Mouse (Mus musculus) kidney, postnatal 4 days (tissue): Measurements from ENCODE around the gene Trp63.

ENCODE experiments used
- DNase-seq, 2 experiments: peaks; one replicate each; pipeline ENCODE4 v3.0.0; 2021; ENCODE audit warnings: mixed read lengths in 2 of 2

Gene Trp63

DNA sequence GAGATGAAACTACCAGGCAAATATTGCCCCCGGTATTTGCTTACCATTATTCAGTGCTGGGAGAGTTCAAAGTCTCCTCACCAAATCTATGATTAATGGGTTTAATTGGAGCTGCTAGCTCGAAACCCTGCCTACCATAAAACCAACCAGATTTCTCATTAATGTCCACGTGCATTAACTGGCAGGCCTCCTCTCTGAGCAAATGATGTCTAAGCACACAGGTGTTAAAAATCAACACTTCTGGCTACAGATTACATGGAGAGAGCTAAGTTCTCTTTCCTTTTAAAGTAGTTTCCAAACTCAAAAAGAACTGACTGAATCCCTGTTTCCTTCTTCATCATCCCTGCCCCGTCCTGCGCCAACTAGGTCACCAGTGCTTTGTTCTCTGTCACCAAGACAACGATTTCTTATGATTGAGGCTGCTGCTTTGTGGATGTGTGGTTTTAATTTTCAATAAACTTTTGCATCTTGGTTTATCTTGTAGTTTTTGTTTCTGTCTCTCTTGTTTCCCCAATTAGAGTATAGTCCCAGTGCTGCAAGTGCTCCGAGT, 193.9 kb downstream of the Trp63 start:
- no peak for DNase-seq

- DNase-seq = no peak
Observed at GRCm38 (mm10) chr16:25878116-25878515, 194.6 kb downstream of the Trp63 start.

- DNase-seq = no peak
Observed at GRCm38 (mm10) chr16:25899071-25899470, 215.5 kb downstream of the Trp63 start.

DNA sequence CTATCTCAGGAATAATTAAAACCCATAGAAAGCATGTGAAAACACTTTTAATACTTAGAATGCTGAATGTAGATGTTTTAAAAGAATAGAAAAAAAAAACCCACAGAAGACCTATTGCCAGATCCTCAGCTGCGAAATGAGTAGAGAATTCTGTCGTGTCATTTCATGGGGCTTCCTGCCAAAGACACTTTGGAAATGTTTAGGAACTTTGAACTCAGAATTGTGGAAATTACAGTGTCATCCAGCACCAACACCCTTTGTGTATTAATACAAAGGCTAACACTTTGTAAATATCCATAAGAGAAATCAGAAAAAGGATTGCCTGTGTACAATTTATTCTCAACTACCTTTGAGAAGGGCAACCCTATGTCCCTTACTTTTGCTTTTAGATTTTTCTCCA, 216.1 kb downstream of the Trp63 start:
- no peak for DNase-seq

DNA sequence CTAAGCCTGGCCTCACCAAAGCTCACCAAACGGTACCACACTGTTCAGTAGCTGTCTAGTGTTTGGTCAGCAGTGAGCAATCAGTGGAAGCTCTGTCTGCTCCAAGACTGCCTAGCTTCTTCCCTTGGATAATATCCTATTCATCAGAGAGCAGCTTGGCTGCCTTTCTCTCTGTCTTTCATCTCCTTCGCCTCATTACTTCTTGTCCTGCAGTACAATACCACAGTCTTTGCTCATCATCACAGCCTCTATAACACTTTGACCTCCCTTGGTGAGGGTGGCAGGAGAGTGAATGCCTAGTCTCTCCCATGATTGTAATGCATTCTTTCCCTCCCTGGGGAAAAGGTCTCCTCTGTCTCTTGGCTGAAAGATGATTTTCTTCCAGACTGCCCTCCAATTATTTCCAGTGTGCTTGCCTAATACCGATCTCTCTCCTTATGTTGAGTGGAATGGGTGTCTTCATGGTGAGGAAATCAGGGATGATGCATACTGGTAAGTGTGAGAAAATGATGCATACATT, 216.9 kb downstream of the Trp63 start:
- DNase-seq = no peak

GRCm38 (mm10) chr16:25912185-25912584, 228.6 kb downstream of the Trp63 start:
- DNase-seq = no peak

DNA sequence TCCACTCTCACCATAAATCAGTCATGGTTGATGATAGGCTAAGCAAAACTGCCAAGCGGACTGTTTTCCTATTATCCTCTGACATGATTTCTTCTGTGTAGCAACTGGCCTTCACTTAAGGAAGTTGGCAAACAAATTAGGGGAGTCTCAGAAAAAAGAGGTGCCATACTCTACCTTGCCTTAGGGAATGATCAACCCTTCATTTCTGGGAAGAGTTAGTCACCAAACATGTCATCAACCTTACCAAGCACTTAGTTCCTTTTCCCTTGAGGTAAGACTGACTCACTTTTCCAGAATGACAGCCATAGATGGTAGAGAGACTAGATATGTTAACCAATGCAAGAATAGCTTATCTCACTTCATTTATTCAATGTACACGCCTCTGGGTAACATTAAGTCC, 250.6 kb downstream of the Trp63 start:
- no peak for DNase-seq
